Mouse (Mus musculus) limb, embryonic 13.5 days (tissue): ENCODE results near the gene Fut7. TPM values are rescaled to one million over a fixed set of nuclear protein-coding genes. Genes with fewer than 3 reads are reported as not detected.

Source experiments
- ATAC-seq: fragments of 200-750 bp; cut with Nextera tagmentation; 2 replicates; pipeline ENCODE4 v1.8.0; 2017; ENCODE audit warnings: low read depth, moderate number of reproducible peaks, moderate TSS enrichment; ENCODE audit not compliant: low FRiP score
- H3K27ac ChIP-seq: fragments of 300-500 bp; sonication (generic); 2 replicates; pipeline ENCODE4 v1.5.1; 2015; ENCODE audit warnings: inconsistent platforms, mild to moderate bottlenecking, moderate library complexity
- H3K27me3 ChIP-seq: fragments of 300-500 bp; sonication (generic); 2 replicates; pipeline ENCODE4 v1.6.1; 2015; ENCODE audit warnings: mild to moderate bottlenecking, inconsistent platforms
- H3K36me3 ChIP-seq: fragments of 300-500 bp; sonication (generic); 2 replicates; pipeline ENCODE4 v1.6.1; 2015; ENCODE audit warnings: inconsistent platforms, mild to moderate bottlenecking, moderate library complexity
- H3K4me1 ChIP-seq: fragments of 300-500 bp; sonication (generic); 2 replicates; pipeline ENCODE4 v1.6.1; 2015; ENCODE audit warnings: inconsistent platforms
- H3K4me2 ChIP-seq: fragments of 300-500 bp; sonication (generic); replicated peaks from 2 replicates; pipeline ENCODE4 v1.6.1; 2015; ENCODE audit warnings: inconsistent platforms, mild to moderate bottlenecking, moderate library complexity
- H3K4me3 ChIP-seq: fragments of 300-500 bp; sonication (generic); 2 replicates; pipeline ENCODE4 v1.5.1; 2015; ENCODE audit warnings: moderate library complexity, mild to moderate bottlenecking, inconsistent platforms
- H3K9ac ChIP-seq: fragments of 300-500 bp; sonication (generic); 2 replicates; pipeline ENCODE4 v1.6.1; 2015; ENCODE audit warnings: mild to moderate bottlenecking, inconsistent platforms
- H3K9me3 ChIP-seq: fragments of 300-500 bp; sonication (generic); 2 replicates; pipeline ENCODE4 v1.6.1; 2016; ENCODE audit warnings: inconsistent platforms
- WGBS: fragments of 180-500 bp; shearing (Covaris S2); methylation state at CpG from one replicate; pipeline ENCODE4 v1.1.7; 2015; 5-methylcytosine and 5-hydroxymethylcytosine counted together
- polyA plus RNA-seq: library from polyadenylated mRNA; unstranded; fragments of >200 nt; fragmentation: Nextera tagmentation; extraction: Ambion mirVana; gene quantifications from 2 replicates; pipeline ENCODE4 v1.2.1, GENCODE M21; 2015

The Fut7 gene
- 0.06 TPM in 1 of 2 replicates, not detected in the other for polyA plus RNA-seq

DNA sequence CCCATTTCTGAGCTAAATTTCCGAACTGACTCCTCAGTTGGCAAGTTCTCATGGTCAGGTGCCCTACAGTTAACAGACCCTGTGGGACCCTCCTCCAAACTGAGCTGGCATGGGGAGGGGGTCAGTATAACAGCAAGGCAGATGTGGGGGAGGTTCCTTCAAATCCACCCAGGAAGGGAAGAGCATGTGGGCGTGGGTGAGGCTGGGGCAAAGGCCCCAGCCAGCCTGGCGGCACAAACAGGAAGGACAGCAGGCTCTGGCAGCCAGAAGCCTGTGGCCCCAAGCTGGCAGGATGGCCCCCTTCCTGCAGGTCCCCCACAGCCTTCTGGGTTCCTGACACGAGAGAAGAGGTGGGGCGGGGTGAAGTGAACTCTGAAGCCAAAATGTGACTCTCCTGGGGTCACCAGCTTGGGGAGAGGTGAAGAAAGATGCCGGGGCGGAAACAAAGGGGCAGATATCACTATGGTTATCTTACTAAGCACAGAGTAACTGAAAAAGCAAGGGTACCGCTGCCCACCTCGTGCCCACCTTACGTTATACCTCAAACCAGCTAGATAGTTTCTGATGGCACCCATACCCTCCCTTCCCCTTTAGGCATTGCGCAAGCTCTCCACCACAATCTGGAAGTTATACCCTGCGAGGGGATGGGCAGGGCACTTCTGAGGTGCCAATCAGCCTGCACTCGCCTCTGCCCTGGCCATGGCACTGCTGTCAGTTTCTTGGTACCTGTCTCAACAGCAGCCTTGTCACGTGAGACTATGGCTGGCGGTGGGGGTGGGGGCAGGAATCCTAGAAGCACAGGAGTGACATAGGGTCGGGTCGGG, at the start of gene Fut7:
Gene Fut7 (plus strand): TSS at position 681 of the 824 bp plus-strand sequence.
- Histone ChIP-seq H3K27ac (no peak within 1 kb of the TSS), H3K9ac (no peak within 1 kb of the TSS), H3K4me1 (no peaks in the 10 kb centered on the region), H3K4me2 (no peak within 1 kb of the TSS), H3K27me3 (peaks cover 51% of the 10 kb centered on the region), H3K4me3 (no peak within 1 kb of the TSS), H3K36me3 (no peaks in the 10 kb centered on the region), H3K9me3 (no peaks in the 10 kb centered on the region)
- ATAC-seq = no peak
- 61% methylated on average over 17 of the region's 17 CpGs for WGBS

DNA sequence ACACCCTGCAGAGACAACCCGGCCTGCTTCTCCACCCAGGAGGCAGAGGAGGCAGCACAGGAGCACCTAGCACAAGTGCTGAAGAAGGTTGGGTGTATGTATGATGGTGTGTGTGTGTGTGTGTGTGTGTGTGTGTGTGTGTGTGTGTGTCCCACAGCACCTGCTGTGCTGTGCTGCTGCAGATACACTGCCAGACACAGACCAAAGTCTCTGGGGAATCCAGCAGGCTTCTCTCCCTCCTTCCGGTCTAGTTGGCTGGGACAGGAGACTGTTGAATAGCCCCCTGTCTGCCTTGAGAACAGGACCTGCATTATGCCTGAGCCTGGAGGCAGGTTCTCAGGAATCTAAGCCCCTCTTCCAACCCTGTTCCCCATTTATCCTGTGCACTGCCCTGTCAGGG, 49.6 kb upstream of the Fut7 start:
- no peak overlapping the region for H3K27ac ChIP-seq
- H3K36me3 ChIP-seq = peaks cover 34% of the 10 kb centered on the region
- 38% methylated on average over 2 of the region's 2 CpGs for WGBS
- peaks cover 28% of the 10 kb centered on the region for H3K4me1 ChIP-seq
- no peak for ATAC-seq
- peak overlapping the region; percentile 98 for H3K4me2 ChIP-seq
- no peaks in the 10 kb centered on the region for H3K9me3 ChIP-seq
- H3K9ac ChIP-seq = peak overlapping the region; percentile 75
- peaks cover under 1% of the 10 kb centered on the region; the same call in 1 of the 2 replicates for H3K27me3 ChIP-seq
- H3K4me3 ChIP-seq = peak overlapping the region; percentile 79

DNA sequence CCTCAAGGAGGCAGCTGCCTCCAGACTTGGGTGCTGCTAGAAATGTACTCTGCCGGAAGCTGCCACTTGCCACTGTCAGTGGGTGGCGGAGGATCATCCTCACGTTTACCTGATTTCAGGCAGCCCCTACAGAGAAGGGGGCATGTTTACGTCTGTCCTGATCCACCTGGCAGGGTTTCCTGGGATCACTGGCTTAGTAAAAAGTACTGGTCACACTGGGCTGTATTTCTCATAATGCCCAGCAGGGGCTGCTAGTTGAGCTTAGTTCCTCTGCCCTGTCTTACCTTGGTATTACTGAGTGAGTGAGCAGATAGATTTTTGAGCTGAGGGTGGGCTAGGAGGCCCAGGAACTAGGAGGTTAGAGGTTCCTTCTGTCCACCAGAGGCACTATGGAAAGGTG, 46.5 kb upstream of the Fut7 start:
- Histone ChIP-seq H3K4me2 (no peak overlapping the region), H3K27ac (no peak overlapping the region), H3K36me3 (peaks cover 39% of the 10 kb centered on the region), H3K9ac (no peak overlapping the region; the same call in 1 of the 2 replicates), H3K4me1 (peaks cover 23% of the 10 kb centered on the region), H3K9me3 (no peaks in the 10 kb centered on the region), H3K4me3 (no peak overlapping the region), H3K27me3 (no peaks in the 10 kb centered on the region)
- 63% methylated on average over 4 of the region's 4 CpGs for WGBS
- no peak for ATAC-seq

DNA sequence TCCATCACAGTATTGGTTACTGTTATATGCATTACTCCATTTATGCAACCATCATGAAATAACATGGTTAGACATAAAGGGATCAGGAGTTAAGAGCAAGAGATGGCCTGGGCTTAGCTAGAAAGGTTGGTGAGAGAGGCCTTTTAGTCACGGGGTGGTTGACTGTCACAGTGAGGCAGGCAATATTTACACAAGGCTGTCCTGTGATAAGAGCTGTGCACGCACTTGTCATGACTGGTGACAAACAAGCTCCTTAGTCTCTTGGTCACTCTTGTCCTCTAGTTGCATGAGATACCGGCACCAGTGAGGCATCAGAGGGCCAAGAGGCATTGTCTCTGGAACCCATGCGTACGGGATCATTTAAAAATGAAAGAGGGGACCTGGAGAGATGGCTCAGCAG, 38.6 kb upstream of the Fut7 start:
- no peak for ATAC-seq
- Histone ChIP-seq H3K36me3 (no peaks in the 10 kb centered on the region), H3K4me3 (no peak overlapping the region), H3K27me3 (peaks cover 7% of the 10 kb centered on the region), H3K9me3 (no peaks in the 10 kb centered on the region), H3K4me2 (no peak overlapping the region), H3K9ac (no peak overlapping the region), H3K27ac (no peak overlapping the region), H3K4me1 (no peaks in the 10 kb centered on the region)
- 80% methylated on average over 5 of the region's 5 CpGs for whole genome bisulfite sequencing

DNA sequence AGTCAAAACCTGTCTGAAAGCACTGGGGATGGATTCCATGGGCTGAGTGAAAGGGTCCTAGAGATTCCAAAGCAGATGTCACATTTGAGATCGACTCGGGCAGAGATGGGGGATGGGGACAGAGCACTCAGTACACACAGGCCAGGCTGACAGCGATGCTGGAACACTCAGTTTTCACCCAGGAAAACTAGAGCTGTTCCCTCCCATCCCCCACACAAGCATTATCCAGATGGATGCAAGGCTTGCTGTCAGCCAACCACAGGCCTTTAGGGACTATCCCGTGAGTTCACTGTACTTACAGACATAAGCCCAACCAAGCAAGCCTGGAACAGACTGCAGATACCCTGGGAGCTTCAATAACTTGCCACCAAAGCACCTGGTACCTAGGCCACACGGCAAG, 31.8 kb upstream of the Fut7 start:
- no peak for ATAC-seq
- no peak overlapping the region for H3K4me3 ChIP-seq
- no peak overlapping the region for H3K9ac ChIP-seq
- H3K27ac ChIP-seq = no peak overlapping the region
- WGBS = 70% methylated on average over 5 of the region's 5 CpGs
- peaks cover 47% of the 10 kb centered on the region for H3K27me3 ChIP-seq
- H3K4me1 ChIP-seq = peaks cover 12% of the 10 kb centered on the region
- H3K4me2 ChIP-seq = no peak overlapping the region
- no peaks in the 10 kb centered on the region for H3K9me3 ChIP-seq
- no peaks in the 10 kb centered on the region for H3K36me3 ChIP-seq

DNA sequence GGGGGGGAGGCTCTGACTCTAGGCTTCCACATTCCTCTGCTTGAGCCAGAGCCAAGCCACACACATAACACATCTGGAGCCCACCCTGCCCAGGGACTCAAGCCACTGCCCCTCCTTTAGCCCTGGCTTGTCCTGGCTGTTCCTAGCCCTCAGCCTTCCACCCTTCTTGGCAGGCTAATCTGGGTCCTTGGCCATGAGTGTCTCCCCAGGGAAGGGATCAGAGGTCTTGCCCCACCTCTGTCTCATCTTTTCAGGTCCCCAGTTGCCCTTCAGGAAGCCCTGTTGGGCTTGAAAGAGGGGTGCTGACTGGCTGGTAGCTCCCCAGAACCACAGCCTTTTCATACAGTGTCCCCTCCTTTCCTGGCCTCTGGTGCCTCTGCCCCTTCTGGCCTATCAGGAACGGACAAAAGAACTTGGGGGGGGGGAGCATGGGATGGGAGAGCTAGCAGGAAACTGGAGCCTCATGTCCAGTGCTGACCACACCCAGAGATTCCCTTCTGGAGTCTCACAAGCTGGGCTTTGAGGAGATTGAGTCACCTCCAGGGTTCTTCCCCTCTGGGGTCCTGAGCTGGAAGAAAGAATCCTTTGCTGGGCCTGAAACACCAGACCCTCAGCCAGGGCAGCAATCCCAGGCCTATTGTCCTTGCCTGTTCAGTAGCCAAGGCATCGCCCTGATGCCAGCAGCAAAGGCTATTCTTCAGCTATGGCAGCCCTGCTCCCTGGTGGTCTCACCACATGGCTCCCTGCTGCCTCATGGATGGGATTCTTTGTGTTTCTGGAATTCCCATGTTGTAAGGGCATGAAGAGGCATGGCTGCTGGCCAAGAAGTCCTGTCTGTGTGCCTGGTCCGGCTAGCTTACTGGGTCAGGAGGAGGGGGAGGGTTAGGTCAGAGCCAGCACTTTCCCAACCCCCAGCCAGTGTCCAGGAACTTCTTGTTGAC, 28.5 kb upstream of the Fut7 start:
- Histone ChIP-seq H3K27me3 (peaks cover 76% of the 10 kb centered on the region), H3K4me2 (no peak overlapping the region), H3K9me3 (no peaks in the 10 kb centered on the region), H3K36me3 (no peaks in the 10 kb centered on the region), H3K9ac (no peak overlapping the region), H3K4me1 (peaks cover 13% of the 10 kb centered on the region), H3K4me3 (no peak overlapping the region), H3K27ac (no peak overlapping the region)
- peak; percentile 44; the same call in 1 of the 2 replicates for ATAC-seq
- WGBS = 48% methylated on average over 3 of the region's 3 CpGs

DNA sequence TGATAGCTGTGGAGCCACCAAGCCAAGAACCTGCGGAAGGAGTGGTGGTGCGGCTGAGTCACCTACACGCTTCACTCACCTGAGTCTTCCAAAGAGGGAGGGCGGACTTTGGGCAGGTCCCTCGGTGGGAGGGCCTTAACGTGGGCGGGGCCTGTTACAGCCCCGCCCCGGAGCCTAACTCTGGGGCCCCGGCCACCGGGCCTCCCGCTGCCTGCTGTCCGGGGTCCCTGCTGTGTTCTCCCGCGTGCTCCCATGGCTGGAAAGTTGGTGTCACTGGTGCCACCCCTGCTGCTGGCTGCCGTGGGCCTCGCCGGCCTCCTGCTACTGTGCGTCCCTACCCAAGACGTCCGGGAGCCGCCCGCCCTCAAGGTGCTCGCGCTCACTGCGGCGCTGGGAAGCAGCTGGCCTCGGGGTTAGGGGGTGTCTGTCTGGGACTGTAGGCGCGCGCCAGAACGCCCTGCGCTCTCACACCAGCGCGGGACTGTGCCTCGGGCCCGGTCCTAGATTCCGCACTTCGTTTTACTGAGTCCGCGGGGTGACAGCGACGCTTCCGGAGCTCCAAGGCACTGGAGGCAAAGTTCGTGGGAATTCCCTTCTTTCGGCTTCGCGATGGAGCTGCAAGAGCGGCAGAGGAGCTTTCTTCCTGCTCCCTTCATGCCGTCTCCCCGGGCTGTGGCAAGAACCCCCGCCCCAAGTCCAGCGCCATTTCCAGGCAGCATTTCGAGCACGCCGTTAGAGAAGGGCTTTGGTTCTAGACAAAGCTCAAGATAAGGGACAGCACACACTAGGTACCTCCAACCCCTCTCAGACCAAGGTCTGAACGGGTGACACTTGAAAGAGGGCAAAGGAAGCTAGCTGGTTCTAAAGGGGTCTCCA, 27.1 kb upstream of the Fut7 start, which contains the start of gene Entpd2:
Gene Entpd2 (plus strand): TSS at position 154 of the 876 bp plus-strand sequence.
- no peak within 1 kb of the TSS for H3K9ac ChIP-seq
- peak within 1 kb of the TSS; percentile 64 for H3K4me2 ChIP-seq
- no peaks in the 10 kb centered on the region for H3K9me3 ChIP-seq
- peaks cover 90% of the 10 kb centered on the region for H3K27me3 ChIP-seq
- peak within 1 kb of the TSS; percentile 42 for H3K4me3 ChIP-seq
- H3K36me3 ChIP-seq = no peaks in the 10 kb centered on the region
- no peak for ATAC-seq
- H3K4me1 ChIP-seq = peaks cover 13% of the 10 kb centered on the region
- WGBS = under 1% methylated on average over 55 of the region's 57 CpGs
- no peak within 1 kb of the TSS for H3K27ac ChIP-seq

DNA sequence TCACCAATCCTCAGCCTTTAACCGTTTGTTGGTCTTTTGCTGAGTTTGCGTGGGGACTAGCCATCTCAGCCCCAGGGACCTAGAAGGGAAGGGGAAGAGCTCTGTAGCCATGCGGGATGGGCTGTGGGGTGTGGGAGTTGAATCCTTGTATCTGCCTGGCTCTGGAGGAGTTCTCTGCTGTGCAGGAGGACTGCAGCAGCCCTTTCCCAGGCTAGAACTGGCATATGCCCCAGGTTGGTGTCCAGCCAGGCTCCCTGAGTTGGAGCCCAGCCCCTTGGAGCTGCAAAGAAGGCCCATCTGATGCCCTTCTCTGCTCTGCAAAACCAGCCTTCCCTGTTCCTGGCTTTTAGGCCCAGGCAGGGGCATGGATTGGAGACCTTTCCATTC, 26.5 kb upstream of the Fut7 start:
- Histone ChIP-seq H3K36me3 (no peaks in the 10 kb centered on the region), H3K27ac (no peak overlapping the region), H3K9me3 (no peaks in the 10 kb centered on the region), H3K4me3 (no peak overlapping the region), H3K27me3 (peaks cover 96% of the 10 kb centered on the region), H3K4me1 (peaks cover 13% of the 10 kb centered on the region), H3K9ac (no peak overlapping the region), H3K4me2 (peak overlapping the region; percentile 64)
- ATAC-seq = no peak
- 23% methylated on average over 3 of the region's 3 CpGs for WGBS

DNA sequence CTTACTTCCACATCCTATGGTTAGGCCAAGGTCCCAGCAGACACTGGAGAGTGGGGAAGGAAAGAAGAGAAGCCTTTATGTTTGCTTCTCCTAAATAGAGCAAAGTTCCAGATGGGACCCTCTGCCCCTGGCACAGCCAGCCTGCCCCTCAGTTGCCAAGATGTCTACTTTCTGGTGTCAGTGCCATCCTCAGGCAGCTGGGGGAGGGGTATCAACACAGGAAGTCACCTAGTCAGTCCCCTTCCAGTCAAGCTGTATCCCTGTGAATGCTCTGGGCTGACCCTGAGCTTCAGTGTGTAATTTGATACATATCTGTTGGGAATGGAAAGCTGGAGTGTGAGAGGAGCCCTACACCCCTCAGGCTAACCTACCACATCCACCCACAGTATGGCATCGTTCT, 26.1 kb upstream of the Fut7 start:
- H3K9me3 ChIP-seq = no peaks in the 10 kb centered on the region
- H3K27me3 ChIP-seq = peaks cover 97% of the 10 kb centered on the region
- no peak overlapping the region for H3K27ac ChIP-seq
- H3K4me3 ChIP-seq = no peak overlapping the region
- H3K9ac ChIP-seq = no peak overlapping the region
- peaks cover 13% of the 10 kb centered on the region for H3K4me1 ChIP-seq
- WGBS = 33% methylated on average over 1 of the region's 1 CpGs
- ATAC-seq = no peak
- no peak overlapping the region for H3K4me2 ChIP-seq
- no peaks in the 10 kb centered on the region for H3K36me3 ChIP-seq

DNA sequence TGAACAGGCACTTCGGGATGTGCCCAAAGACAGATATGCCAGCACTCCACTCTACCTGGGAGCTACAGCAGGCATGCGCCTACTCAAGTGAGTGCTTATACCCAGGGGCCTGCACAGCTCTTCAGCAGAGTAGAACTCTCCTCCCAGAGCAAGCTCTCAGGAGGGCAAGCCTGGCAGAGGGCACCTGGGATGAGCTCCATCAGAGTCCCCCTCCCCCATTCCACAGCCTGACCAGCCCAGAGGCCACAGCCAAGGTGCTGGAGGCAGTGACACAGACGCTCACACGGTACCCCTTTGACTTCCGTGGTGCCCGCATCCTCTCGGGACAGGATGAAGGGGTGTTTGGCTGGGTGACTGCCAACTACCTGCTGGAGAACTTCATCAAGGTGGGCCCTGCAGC, 25.0 kb upstream of the Fut7 start:
- Histone ChIP-seq H3K4me3 (no peak overlapping the region), H3K36me3 (no peaks in the 10 kb centered on the region), H3K9ac (no peak overlapping the region), H3K4me1 (peaks cover 16% of the 10 kb centered on the region), H3K27me3 (peaks cover 100% of the 10 kb centered on the region), H3K9me3 (no peaks in the 10 kb centered on the region), H3K27ac (no peak overlapping the region), H3K4me2 (no peak overlapping the region)
- WGBS = 90% methylated on average over 7 of the region's 7 CpGs
- ATAC-seq = no peak

DNA sequence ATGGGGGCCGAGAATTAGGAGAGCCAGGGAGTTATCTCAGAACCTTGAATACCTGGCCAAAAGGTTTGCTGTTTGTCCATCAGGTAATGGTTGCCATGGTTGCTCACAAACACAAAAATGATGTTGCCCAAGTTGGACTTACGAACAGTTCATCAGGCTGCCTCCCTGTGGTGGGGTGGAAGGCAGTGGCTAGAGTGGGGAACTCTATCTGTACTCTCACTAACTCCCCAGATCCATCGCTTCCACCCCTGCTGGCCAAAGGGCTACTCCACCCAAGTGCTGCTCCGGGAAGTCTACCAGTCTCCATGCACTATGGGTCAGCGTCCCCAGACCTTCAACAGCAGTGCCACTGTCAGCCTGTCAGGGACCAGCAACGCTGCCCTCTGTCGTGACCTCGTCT, 24.0 kb upstream of the Fut7 start, which contains the start of gene Npdc1:
Gene Npdc1 (plus strand): TSS at position 301 of the 400 bp plus-strand sequence.
- H3K36me3 ChIP-seq = no peaks in the 10 kb centered on the region
- peaks cover 19% of the 10 kb centered on the region for H3K4me1 ChIP-seq
- no peak within 1 kb of the TSS for H3K27ac ChIP-seq
- H3K4me3 ChIP-seq = no peak within 1 kb of the TSS
- no peak within 1 kb of the TSS for H3K4me2 ChIP-seq
- 69% methylated on average over 8 of the region's 8 CpGs for WGBS
- H3K9ac ChIP-seq = no peak within 1 kb of the TSS
- H3K9me3 ChIP-seq = no peaks in the 10 kb centered on the region
- peaks cover 100% of the 10 kb centered on the region for H3K27me3 ChIP-seq
- ATAC-seq = no peak
